Mouse (Mus musculus) forebrain, embryonic 11.5 days (tissue): ENCODE measurements around the gene Pibf1. TPM values are rescaled to one million over a fixed set of nuclear protein-coding genes. Genes with fewer than 3 reads are reported as not detected.

ENCODE experiments used
- ATAC-seq: fragments of 200-750 bp; cut with Nextera tagmentation; replicated peaks from 2 replicates; pipeline ENCODE4 v1.8.0; 2017; ENCODE audit warnings: moderate TSS enrichment; ENCODE audit not compliant: low FRiP score
- DNase-seq: peaks from one replicate; pipeline ENCODE4 v3.0.0-alpha.2; 2017; ENCODE audit warnings: low spot score
- H3K27ac ChIP-seq: fragments of 300-500 bp; sonication (generic); 2 replicates; pipeline ENCODE4 v1.5.1; 2014; ENCODE audit warnings: low read depth, low read length
- H3K27me3 ChIP-seq: fragments of 300-500 bp; sonication (generic); 2 replicates; pipeline ENCODE4 v1.6.1; 2014; ENCODE audit warnings: mild to moderate bottlenecking, low read length, mixed read lengths; ENCODE audit not compliant: control insufficient read depth, insufficient read depth
- H3K36me3 ChIP-seq: fragments of 300-500 bp; sonication (generic); 2 replicates; pipeline ENCODE4 v1.6.1; 2014; ENCODE audit warnings: mild to moderate bottlenecking, low read length, moderate library complexity, mixed read lengths; ENCODE audit not compliant: control insufficient read depth, insufficient read depth
- H3K4me1 ChIP-seq: fragments of 300-500 bp; sonication (generic); replicated peaks from 2 replicates; pipeline ENCODE4 v1.6.1; 2014; ENCODE audit warnings: low read length, mixed read lengths; ENCODE audit not compliant: control insufficient read depth, insufficient read depth
- H3K4me2 ChIP-seq: fragments of 300-500 bp; sonication (generic); 2 replicates; pipeline ENCODE4 v1.6.1; 2014; ENCODE audit warnings: low read depth, mild to moderate bottlenecking, low read length, moderate library complexity, mixed read lengths; ENCODE audit not compliant: severe bottlenecking
- H3K4me3 ChIP-seq: fragments of 300-500 bp; sonication (generic); 2 replicates; pipeline ENCODE4 v1.5.1; 2014; ENCODE audit warnings: low read depth, low read length
- H3K9ac ChIP-seq: fragments of 300-500 bp; sonication (generic); 2 replicates; pipeline ENCODE4 v1.6.1; 2014; ENCODE audit warnings: low read length
- H3K9me3 ChIP-seq: fragments of 300-500 bp; sonication (generic); 2 replicates; pipeline ENCODE4 v1.6.1; 2016; ENCODE audit warnings: low read length, mixed read lengths; ENCODE audit not compliant: control insufficient read depth
- WGBS: fragments of 180-500 bp; shearing (Covaris S2); extraction: QIAGEN DNeasy Blood & Tissue Kit; methylation state at CpG from one replicate; pipeline ENCODE4 v1.1.7; 2014; 5-methylcytosine and 5-hydroxymethylcytosine counted together
- polyA plus RNA-seq: library from polyadenylated mRNA; unstranded; fragments of >200 nt; fragmentation: Nextera tagmentation; extraction: Ambion mirVana; gene quantifications from 2 replicates; pipeline ENCODE4 v1.2.1, GENCODE M21; 2014

The Pibf1 gene
- polyA plus RNA-seq, 1 experiment from 2014 or later: 26.3 TPM

GRCm38 (mm10) chr14:99104542-99105123 lies 5.4 kb downstream of the Pibf1 start:
- H3K36me3 ChIP-seq: no peaks in the 10 kb centered on the region; the same call in none of the 2 replicates

GRCm38 (mm10) chr14:99106671-99107070 lies 7.4 kb downstream of the Pibf1 start:
- Histone ChIP-seq H3K9me3 (no peaks in the 10 kb centered on the region), H3K36me3 (no peaks in the 10 kb centered on the region; the same call in none of the 2 replicates), H3K4me2 (no peak overlapping the region), H3K27me3 (no peaks in the 10 kb centered on the region), H3K27ac (no peak overlapping the region), H3K9ac (no peak overlapping the region), H3K4me1 (no peaks in the 10 kb centered on the region), H3K4me3 (no peak overlapping the region)
- no peak for DNase-seq
- 85% methylated on average over 2 of the region's 2 CpGs for WGBS
- ATAC-seq: no peak

More at GRCm38 (mm10) chr14:99104542-99105123, 5.4 kb downstream of the Pibf1 start:
- no peak overlapping the region for H3K4me3 ChIP-seq
- no peak overlapping the region for H3K27ac ChIP-seq
- no peak overlapping the region for H3K4me2 ChIP-seq
- 0 out of 2 replicates have a peak, but pooled peaks cover 2% of the 10 kb centered on the region for H3K4me1 ChIP-seq
- no peak overlapping the region for H3K9ac ChIP-seq
- DNase-seq (no peak), ATAC-seq (no peak)
- H3K27me3 ChIP-seq: no peaks in the 10 kb centered on the region
- no peaks in the 10 kb centered on the region for H3K9me3 ChIP-seq
- WGBS: 92% methylated on average over 6 of the region's 6 CpGs

- H3K4me1 ChIP-seq: no peaks in the 10 kb centered on the region
- no peak for DNase-seq
- H3K9ac ChIP-seq: no peak overlapping the region
- no peak overlapping the region for H3K27ac ChIP-seq
- H3K4me2 ChIP-seq: no peak overlapping the region
- H3K9me3 ChIP-seq: no peaks in the 10 kb centered on the region
- H3K27me3 ChIP-seq: no peaks in the 10 kb centered on the region
- no peak overlapping the region for H3K4me3 ChIP-seq
- 87% methylated on average over 2 of the region's 2 CpGs for WGBS
- ATAC-seq: no peak
- no peaks in the 10 kb centered on the region; the same call in none of the 2 replicates for H3K36me3 ChIP-seq
Measured at GRCm38 (mm10) chr14:99107631-99108187, 8.5 kb downstream of the Pibf1 start.

GRCm38 (mm10) chr14:99108762-99109161 lies 9.5 kb downstream of the Pibf1 start:
- no peak overlapping the region for H3K27ac ChIP-seq
- no peaks in the 10 kb centered on the region for H3K27me3 ChIP-seq
- DNase-seq (no peak), ATAC-seq (no peak)
- 96% methylated on average over 6 of the region's 6 CpGs for WGBS
- H3K9me3 ChIP-seq: no peaks in the 10 kb centered on the region
- H3K9ac ChIP-seq: no peak overlapping the region
- H3K4me3 ChIP-seq: no peak overlapping the region
- no peak overlapping the region for H3K4me2 ChIP-seq
- no peaks in the 10 kb centered on the region for H3K4me1 ChIP-seq
- H3K36me3 ChIP-seq: no peaks in the 10 kb centered on the region; the same call in none of the 2 replicates

GRCm38 (mm10) chr14:99117576-99117975 lies 18.4 kb downstream of the Pibf1 start:
- DNase-seq (no peak), ATAC-seq (no peak)
- Histone ChIP-seq H3K36me3 (no peaks in the 10 kb centered on the region), H3K4me1 (no peaks in the 10 kb centered on the region), H3K9ac (no peak overlapping the region), H3K9me3 (no peaks in the 10 kb centered on the region), H3K27me3 (no peaks in the 10 kb centered on the region), H3K4me2 (no peak overlapping the region), H3K4me3 (no peak overlapping the region), H3K27ac (no peak overlapping the region)
- 86% methylated on average over 4 of the region's 4 CpGs for WGBS

GRCm38 (mm10) chr14:99121584-99122339 lies 22.5 kb downstream of the Pibf1 start:
- no peak for ATAC-seq
- DNase-seq: no peak
- Histone ChIP-seq H3K9ac (no peak overlapping the region), H3K27ac (no peak overlapping the region), H3K4me3 (no peak overlapping the region), H3K9me3 (no peaks in the 10 kb centered on the region), H3K4me1 (no peaks in the 10 kb centered on the region), H3K36me3 (no peaks in the 10 kb centered on the region), H3K27me3 (no peaks in the 10 kb centered on the region), H3K4me2 (no peak overlapping the region)
- WGBS: 89% methylated on average over 11 of the region's 11 CpGs

GRCm38 (mm10) chr14:99124076-99124475 lies 24.9 kb downstream of the Pibf1 start:
- H3K4me2 ChIP-seq: no peak overlapping the region
- 92% methylated on average over 4 of the region's 4 CpGs for WGBS
- H3K36me3 ChIP-seq: no peaks in the 10 kb centered on the region
- no peak overlapping the region for H3K4me3 ChIP-seq
- H3K27me3 ChIP-seq: no peaks in the 10 kb centered on the region
- ATAC-seq (no peak), DNase-seq (no peak)
- no peaks in the 10 kb centered on the region for H3K9me3 ChIP-seq
- H3K27ac ChIP-seq: no peak overlapping the region
- H3K4me1 ChIP-seq: no peaks in the 10 kb centered on the region
- no peak overlapping the region for H3K9ac ChIP-seq

GRCm38 (mm10) chr14:99126713-99127112 lies 27.5 kb downstream of the Pibf1 start:
- H3K9me3 ChIP-seq: no peaks in the 10 kb centered on the region
- ATAC-seq: no peak
- 97% methylated on average over 4 of the region's 4 CpGs for WGBS

More at GRCm38 (mm10) chr14:99126713-99127112, 27.5 kb downstream of the Pibf1 start:
- Histone ChIP-seq H3K9ac (no peak overlapping the region), H3K4me3 (no peak overlapping the region), H3K4me2 (no peak overlapping the region), H3K36me3 (no peaks in the 10 kb centered on the region), H3K27me3 (no peaks in the 10 kb centered on the region), H3K4me1 (no peaks in the 10 kb centered on the region), H3K27ac (no peak overlapping the region)
- no peak for DNase-seq
